Mouse (Mus musculus) midbrain, postnatal 0 days (tissue): ENCODE measurements around the gene Grrp1. TPM values are rescaled to one million over a fixed set of nuclear protein-coding genes. Genes with fewer than 3 reads are reported as not detected.

Experiments
- ATAC-seq: fragments of 200-750 bp; cut with Nextera tagmentation; 2 replicates; pipeline ENCODE4 v1.8.0; 2017; ENCODE audit warnings: moderate number of reproducible peaks, mild to moderate bottlenecking, moderate TSS enrichment, moderate library complexity; ENCODE audit not compliant: low FRiP score
- DNase-seq: peaks from one replicate; pipeline ENCODE4 v3.0.0-alpha.2; 2015; ENCODE audit warnings: low spot score
- H3K27ac ChIP-seq: fragments of 300-500 bp; sonication (generic); 2 replicates; pipeline ENCODE4 v1.5.1; 2014; ENCODE audit warnings: low read depth, mild to moderate bottlenecking, low read length, mixed read lengths
- H3K27me3 ChIP-seq: fragments of 300-500 bp; sonication (generic); 2 replicates; pipeline ENCODE4 v1.6.1; 2014; ENCODE audit warnings: low read length, control low read depth, mixed read lengths; ENCODE audit not compliant: insufficient read depth
- H3K36me3 ChIP-seq: fragments of 300-500 bp; sonication (generic); 2 replicates; pipeline ENCODE4 v1.6.1; 2014; ENCODE audit warnings: low read length, control low read depth, mixed read lengths; ENCODE audit not compliant: insufficient read depth
- H3K4me1 ChIP-seq: fragments of 300-500 bp; sonication (generic); 2 replicates; pipeline ENCODE4 v1.6.1; 2014; ENCODE audit warnings: mild to moderate bottlenecking, control low read depth, antibody characterized with exemption, low read length, mixed read lengths; ENCODE audit not compliant: insufficient read depth
- H3K4me2 ChIP-seq: fragments of 300-500 bp; sonication (generic); 2 replicates; pipeline ENCODE4 v1.6.1; 2014; ENCODE audit warnings: low read depth, mild to moderate bottlenecking, low read length, mixed read lengths; ENCODE audit not compliant: poor library complexity, severe bottlenecking
- H3K4me3 ChIP-seq: fragments of 300-500 bp; sonication (generic); 2 replicates; pipeline ENCODE4 v1.5.1; 2014; ENCODE audit warnings: low read depth, mild to moderate bottlenecking, low read length, moderate library complexity
- H3K9ac ChIP-seq: fragments of 300-500 bp; sonication (generic); replicated peaks from 2 replicates; pipeline ENCODE4 v1.6.1; 2014; ENCODE audit warnings: mild to moderate bottlenecking, low read length, moderate library complexity, mixed read lengths; ENCODE audit not compliant: poor library complexity, severe bottlenecking
- H3K9me3 ChIP-seq: fragments of 300-500 bp; sonication (generic); 2 replicates; pipeline ENCODE4 v1.6.1; 2016; ENCODE audit warnings: low read length, control low read depth
- CTCF ChIP-seq: IDR thresholded peaks from 2 replicates; pipeline ENCODE4 v1.5.1; 2016; ENCODE audit warnings: antibody characterized with exemption, mild to moderate bottlenecking
- WGBS: fragments of 180-500 bp; shearing (Covaris S2); extraction: QIAGEN DNeasy Blood & Tissue Kit; methylation state at CpG from one replicate; pipeline ENCODE4 v1.1.7; 2014; 5-methylcytosine and 5-hydroxymethylcytosine counted together
- polyA plus RNA-seq: library from polyadenylated mRNA; unstranded; fragments of >200 nt; fragmentation: Nextera tagmentation; extraction: Ambion mirVana; gene quantifications from 2 replicates; pipeline ENCODE4 v1.2.1, GENCODE M21; 2015
- total RNA-seq: library from RNA; depleted of rRNA; stranded (reverse); fragments of >200 nt; gene quantifications from 2 replicates; pipeline ENCODE4 v1.2.3, GENCODE M21; 2014; rRNA removed

The Grrp1 gene
- total RNA-seq (18.0 and 27.1 TPM in 2 replicates), polyA plus RNA-seq (15.7 and 17.8 TPM in 2 replicates)

- DNase-seq (peak; percentile 13), ATAC-seq (no peak)
- H3K4me1 ChIP-seq: 0 out of 2 replicates have a peak, but pooled peaks cover 7% of the 10 kb centered on the region
- H3K27ac ChIP-seq: no peak within 1 kb of the TSS
- H3K4me3 ChIP-seq: peak within 1 kb of the TSS; percentile 55
- WGBS: 3% methylated on average over 13 of the region's 13 CpGs
- H3K9ac ChIP-seq: no peak within 1 kb of the TSS
- TF ChIP-seq CTCF: no peak
- no peaks in the 10 kb centered on the region for H3K9me3 ChIP-seq
- peaks cover 30% of the 10 kb centered on the region for H3K27me3 ChIP-seq
- H3K4me2 ChIP-seq: peak within 1 kb of the TSS; percentile 77
- no peaks in the 10 kb centered on the region for H3K36me3 ChIP-seq
Measured at GRCm38 (mm10) chr4:134253722-134254324, at the start of gene Grrp1. Grrp1 (minus strand) TSS chr4:134254106.

GRCm38 (mm10) chr4:134302084-134302483 lies 48.2 kb upstream of the Grrp1 start:
- H3K9ac ChIP-seq: no peak overlapping the region
- TF ChIP-seq CTCF: no peak
- no peak overlapping the region for H3K4me2 ChIP-seq
- no peak for ATAC-seq
- H3K4me1 ChIP-seq: no peaks in the 10 kb centered on the region
- H3K36me3 ChIP-seq: no peaks in the 10 kb centered on the region
- DNase-seq: no peak
- no peaks in the 10 kb centered on the region for H3K27me3 ChIP-seq
- no peaks in the 10 kb centered on the region for H3K9me3 ChIP-seq
- WGBS: 84% methylated on average over 5 of the region's 5 CpGs
- no peak overlapping the region for H3K4me3 ChIP-seq
- H3K27ac ChIP-seq: no peak overlapping the region

GRCm38 (mm10) chr4:134300316-134300715 lies 46.4 kb upstream of the Grrp1 start:
- WGBS: 73% methylated on average over 9 of the region's 9 CpGs
- no peak overlapping the region for H3K9ac ChIP-seq
- ATAC-seq (no peak), DNase-seq (no peak)
- no peaks in the 10 kb centered on the region for H3K9me3 ChIP-seq
- H3K4me1 ChIP-seq: no peaks in the 10 kb centered on the region
- H3K27ac ChIP-seq: no peak overlapping the region
- TF ChIP-seq CTCF: no peak
- no peaks in the 10 kb centered on the region for H3K27me3 ChIP-seq
- no peaks in the 10 kb centered on the region for H3K36me3 ChIP-seq
- no peak overlapping the region for H3K4me2 ChIP-seq
- H3K4me3 ChIP-seq: no peak overlapping the region

- no peak for ATAC-seq
- DNase-seq: no peak
- H3K9ac ChIP-seq: no peak overlapping the region
- no peak overlapping the region for H3K27ac ChIP-seq
- H3K36me3 ChIP-seq: no peaks in the 10 kb centered on the region
- no peaks in the 10 kb centered on the region for H3K4me1 ChIP-seq
- TF ChIP-seq CTCF: no peak
- H3K27me3 ChIP-seq: no peaks in the 10 kb centered on the region
- no peaks in the 10 kb centered on the region for H3K9me3 ChIP-seq
- WGBS: 62% methylated on average over 4 of the region's 4 CpGs
- no peak overlapping the region for H3K4me3 ChIP-seq
- H3K4me2 ChIP-seq: no peak overlapping the region
Measured at GRCm38 (mm10) chr4:134299498-134299810, 45.5 kb upstream of the Grrp1 start.

DNA sequence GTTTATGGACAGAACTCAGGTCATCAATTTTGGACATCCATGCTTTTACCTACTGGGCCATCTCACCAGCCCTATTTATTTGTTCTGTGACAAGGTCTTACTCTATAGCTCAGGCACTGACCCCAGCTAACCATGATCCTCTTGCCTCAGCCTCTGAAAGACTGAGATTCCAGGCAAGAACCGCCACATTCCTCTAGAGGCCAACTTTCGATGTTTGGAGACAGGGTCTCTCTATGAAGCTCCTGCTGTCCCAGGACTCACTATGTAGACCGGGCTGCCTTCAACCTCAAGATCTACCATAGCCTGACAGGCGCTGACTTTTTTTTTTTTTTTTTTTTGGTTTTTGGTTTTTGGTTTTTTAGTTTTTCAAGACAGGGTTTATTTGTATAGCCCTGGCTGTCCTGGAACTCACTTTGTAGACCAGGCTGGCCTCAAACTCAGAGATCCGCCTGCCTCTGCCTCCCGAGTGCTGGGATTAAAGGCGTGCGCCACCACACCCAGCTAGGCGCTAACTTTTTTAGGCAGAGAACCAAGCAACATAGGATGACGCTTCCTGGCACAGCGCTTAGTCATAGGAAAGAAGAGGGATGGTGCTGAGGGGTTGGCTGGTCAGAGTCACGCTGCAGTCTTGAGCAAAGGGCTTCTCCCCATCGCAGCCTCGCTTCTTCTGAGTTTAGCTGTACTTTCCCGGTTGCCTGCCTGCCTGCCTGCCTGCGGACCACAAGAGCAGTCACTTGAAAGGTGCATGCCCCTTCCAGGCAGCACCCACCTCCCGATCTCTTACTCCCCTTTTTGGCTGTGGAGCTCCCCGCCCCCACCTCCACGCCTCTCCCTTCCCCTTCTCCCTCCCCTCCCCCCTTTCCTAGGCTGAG lies 45.0 kb upstream of the Grrp1 start:
- Histone ChIP-seq H3K36me3 (no peaks in the 10 kb centered on the region), H3K4me2 (no peak overlapping the region), H3K9me3 (no peaks in the 10 kb centered on the region), H3K27ac (no peak overlapping the region), H3K27me3 (no peaks in the 10 kb centered on the region), H3K4me3 (no peak overlapping the region), H3K4me1 (no peaks in the 10 kb centered on the region), H3K9ac (no peak overlapping the region)
- ATAC-seq: no peak
- 80% methylated on average over 19 of the region's 19 CpGs for WGBS
- no peak for TF ChIP-seq CTCF
- no peak for DNase-seq

DNA sequence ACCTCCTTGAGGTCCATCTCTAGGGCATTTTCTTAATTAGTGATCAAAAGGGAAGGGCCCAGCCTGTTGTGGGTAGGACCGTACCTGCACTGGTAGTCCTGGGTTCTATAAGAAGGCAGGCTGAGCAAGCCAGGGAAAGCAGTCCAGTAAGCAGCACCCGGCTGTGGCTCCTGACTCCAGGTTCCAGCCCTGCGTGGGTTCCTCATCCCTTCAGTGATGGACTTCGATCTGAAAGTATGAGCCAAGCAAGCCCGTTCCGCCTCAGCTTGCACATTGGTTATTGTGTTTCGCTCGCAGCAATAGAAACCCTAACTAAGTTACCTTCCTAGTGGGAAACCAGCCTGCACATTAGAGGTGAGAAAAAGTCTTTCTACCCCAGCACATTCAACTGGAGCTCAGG lies 43.5 kb upstream of the Grrp1 start:
- 95% methylated on average over 8 of the region's 8 CpGs for WGBS
- no peaks in the 10 kb centered on the region for H3K4me1 ChIP-seq
- DNase-seq (no peak), ATAC-seq (no peak)
- H3K27me3 ChIP-seq: no peaks in the 10 kb centered on the region
- no peak overlapping the region for H3K9ac ChIP-seq
- no peaks in the 10 kb centered on the region for H3K36me3 ChIP-seq
- no peaks in the 10 kb centered on the region for H3K9me3 ChIP-seq
- no peak overlapping the region for H3K27ac ChIP-seq
- H3K4me2 ChIP-seq: no peak overlapping the region
- TF ChIP-seq CTCF: no peak
- H3K4me3 ChIP-seq: no peak overlapping the region
